Mouse (Mus musculus) heart, embryonic 12.5 days (tissue): ENCODE data around the gene Ap1m2. TPM values are rescaled to one million over a fixed set of nuclear protein-coding genes. Genes with fewer than 3 reads are reported as not detected.

Experiments used
- ATAC-seq: fragments of 200-750 bp; cut with Nextera tagmentation; 2 replicates; pipeline ENCODE4 v1.8.0; 2017; ENCODE audit warnings: moderate TSS enrichment, moderate library complexity; ENCODE audit not compliant: insufficient number of reproducible peaks, low FRiP score
- H3K27ac ChIP-seq: fragments of 300-500 bp; sonication (generic); 2 replicates; pipeline ENCODE4 v1.5.1; 2016; ENCODE audit warnings: mild to moderate bottlenecking, moderate library complexity; ENCODE audit not compliant: poor library complexity, severe bottlenecking
- H3K27me3 ChIP-seq: fragments of 300-500 bp; sonication (generic); replicated peaks from 2 replicates; pipeline ENCODE4 v1.6.1; 2016; ENCODE audit warnings: mild to moderate bottlenecking, moderate library complexity
- H3K36me3 ChIP-seq: fragments of 300-500 bp; sonication (generic); 2 replicates; pipeline ENCODE4 v1.6.1; 2016; ENCODE audit warnings: mild to moderate bottlenecking, moderate library complexity
- H3K4me1 ChIP-seq: fragments of 300-500 bp; sonication (generic); replicated peaks from 2 replicates; pipeline ENCODE4 v1.6.1; 2016; ENCODE audit warnings: mild to moderate bottlenecking
- H3K4me2 ChIP-seq: fragments of 300-500 bp; sonication (generic); 2 replicates; pipeline ENCODE4 v1.6.1; 2016; ENCODE audit warnings: mild to moderate bottlenecking, moderate library complexity
- H3K4me3 ChIP-seq: fragments of 300-500 bp; sonication (generic); 2 replicates; pipeline ENCODE4 v1.5.1; 2016; ENCODE audit warnings: mild to moderate bottlenecking
- H3K9ac ChIP-seq: fragments of 300-500 bp; sonication (generic); 2 replicates; pipeline ENCODE4 v1.6.1; 2016; ENCODE audit warnings: mild to moderate bottlenecking, moderate library complexity
- H3K9me3 ChIP-seq: fragments of 300-500 bp; sonication (generic); replicated peaks from 2 replicates; pipeline ENCODE4 v1.6.1; 2016; ENCODE audit warnings: mild to moderate bottlenecking, moderate library complexity
- WGBS: fragments of 180-500 bp; shearing (Covaris S2); methylation state at CpG from one replicate; pipeline ENCODE4 v1.1.7; 2016; 5-methylcytosine and 5-hydroxymethylcytosine counted together
- polyA plus RNA-seq: library from polyadenylated mRNA; unstranded; fragments of >200 nt; fragmentation: Nextera tagmentation; extraction: Ambion mirVana; gene quantifications from 2 replicates; pipeline ENCODE4 v1.2.1, GENCODE M21; 2016

Ap1m2 gene
- polyA plus RNA-seq, 1 experiment from 2014 or later = 0.23 TPM

DNA sequence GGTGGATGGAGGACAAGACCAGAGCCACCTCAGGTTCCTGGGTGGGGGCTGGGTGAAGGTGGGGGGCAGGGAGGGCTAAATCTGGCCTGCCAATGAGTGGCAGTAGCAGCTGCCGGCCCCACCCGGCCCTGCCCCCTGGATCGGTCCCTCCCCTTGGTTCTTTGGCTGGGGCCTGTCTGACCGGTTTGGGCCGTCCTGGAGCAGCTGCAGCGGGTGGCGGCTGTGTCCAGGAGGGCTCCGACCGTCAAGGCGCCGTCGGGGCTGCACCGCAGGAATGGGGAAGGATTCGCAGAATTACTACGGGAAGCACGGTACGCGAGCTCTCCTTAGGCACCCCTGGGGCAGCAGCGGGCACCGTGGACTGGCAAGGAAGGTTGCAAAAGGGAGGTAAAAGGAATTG is 25.5 kb upstream of the Ap1m2 start:
- Histone ChIP-seq H3K27ac (no peak overlapping the region), H3K4me2 (peak overlapping the region; percentile 69), H3K4me1 (peaks cover 42% of the 10 kb centered on the region), H3K36me3 (peaks cover 22% of the 10 kb centered on the region), H3K27me3 (no peaks in the 10 kb centered on the region), H3K4me3 (peak overlapping the region; percentile 43), H3K9ac (peak overlapping the region; percentile 73), H3K9me3 (no peaks in the 10 kb centered on the region)
- peak; percentile 49; the same call in 1 of the 2 replicates for ATAC-seq
- WGBS = 17% methylated on average over 20 of the region's 20 CpGs

DNA sequence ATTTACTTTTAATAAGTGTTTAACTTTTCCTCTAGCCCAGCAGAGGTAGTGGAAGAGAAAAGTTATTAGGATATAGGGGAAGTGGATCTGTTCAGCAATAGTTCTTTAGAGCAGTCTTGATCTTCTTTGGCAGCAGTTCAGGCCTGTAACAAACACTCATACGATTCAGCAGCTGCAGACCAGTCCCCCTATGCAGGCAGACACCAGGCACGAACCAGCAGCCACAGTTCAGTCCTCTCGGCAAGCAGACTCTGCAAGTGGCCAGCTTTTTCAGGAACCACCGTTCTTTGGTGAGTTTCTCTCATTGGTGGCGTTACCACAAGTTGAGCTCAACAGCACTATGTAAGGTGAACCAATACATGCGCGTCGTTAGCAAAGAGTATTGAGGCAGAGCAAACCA is 24.4 kb upstream of the Ap1m2 start:
- H3K9me3 ChIP-seq = no peaks in the 10 kb centered on the region
- no peak overlapping the region for H3K4me3 ChIP-seq
- no peak overlapping the region for H3K4me2 ChIP-seq
- H3K27ac ChIP-seq = no peak overlapping the region
- ATAC-seq = no peak
- peaks cover 54% of the 10 kb centered on the region for H3K4me1 ChIP-seq
- H3K27me3 ChIP-seq = no peaks in the 10 kb centered on the region
- 84% methylated on average over 8 of the region's 8 CpGs for WGBS
- peaks cover 10% of the 10 kb centered on the region; the same call in 1 of the 2 replicates for H3K36me3 ChIP-seq
- H3K9ac ChIP-seq = no peak overlapping the region

GRCm38 (mm10) chr9:21335391-21335790 is 23.3 kb upstream of the Ap1m2 start:
- no peak overlapping the region for H3K9ac ChIP-seq

DNA sequence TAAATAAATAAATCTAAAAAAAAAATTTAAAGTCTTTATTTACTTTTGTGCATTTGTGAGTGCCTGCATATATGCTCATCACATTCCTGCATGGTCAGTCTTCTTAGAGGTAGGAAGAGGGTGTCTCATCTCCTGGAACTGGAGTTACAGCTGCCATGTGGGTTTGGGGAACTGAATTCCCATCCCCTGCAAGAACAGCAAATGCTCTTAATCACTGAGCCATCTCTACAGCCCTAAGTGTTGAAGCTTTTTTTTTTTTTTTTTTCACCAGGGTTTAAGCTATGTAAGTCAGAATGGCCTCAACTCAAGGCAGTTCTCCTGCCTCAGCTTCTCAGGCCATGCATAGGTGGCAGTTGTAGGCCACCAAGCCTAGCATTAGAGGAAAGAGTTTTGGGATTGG is 22.6 kb upstream of the Ap1m2 start:
- no peaks in the 10 kb centered on the region for H3K9me3 ChIP-seq
- ATAC-seq = no peak
- no peak overlapping the region for H3K27ac ChIP-seq
- H3K36me3 ChIP-seq = 0 out of 2 replicates have a peak, but pooled peaks cover 4% of the 10 kb centered on the region
- peaks cover 56% of the 10 kb centered on the region for H3K4me1 ChIP-seq
- H3K4me2 ChIP-seq = no peak overlapping the region
- H3K9ac ChIP-seq = no peak overlapping the region
- no peaks in the 10 kb centered on the region for H3K27me3 ChIP-seq
- no peak overlapping the region for H3K4me3 ChIP-seq

More at GRCm38 (mm10) chr9:21335391-21335790, 23.3 kb upstream of the Ap1m2 start:
- 35% methylated on average over 4 of the region's 4 CpGs for WGBS
- Histone ChIP-seq H3K27me3 (no peaks in the 10 kb centered on the region), H3K4me3 (no peak overlapping the region), H3K4me1 (peaks cover 53% of the 10 kb centered on the region), H3K4me2 (no peak overlapping the region), H3K36me3 (0 out of 2 replicates have a peak, but pooled peaks cover 4% of the 10 kb centered on the region), H3K9me3 (no peaks in the 10 kb centered on the region), H3K27ac (peak overlapping the region; percentile 19; the same call in 1 of the 2 replicates)
- no peak for ATAC-seq

GRCm38 (mm10) chr9:21333523-21333922 is 21.4 kb upstream of the Ap1m2 start:
- no peak overlapping the region for H3K27ac ChIP-seq
- no peak overlapping the region for H3K4me3 ChIP-seq
- 90% methylated on average over 1 of the region's 1 CpGs for WGBS
- H3K4me2 ChIP-seq = no peak overlapping the region
- H3K27me3 ChIP-seq = no peaks in the 10 kb centered on the region
- no peaks in the 10 kb centered on the region for H3K9me3 ChIP-seq
- H3K4me1 ChIP-seq = peaks cover 65% of the 10 kb centered on the region
- no peak overlapping the region for H3K9ac ChIP-seq
- no peaks in the 10 kb centered on the region for H3K36me3 ChIP-seq
- no peak for ATAC-seq

- Histone ChIP-seq H3K36me3 (no peaks in the 10 kb centered on the region), H3K27ac (no peak overlapping the region), H3K27me3 (no peaks in the 10 kb centered on the region), H3K4me2 (no peak overlapping the region), H3K9me3 (no peaks in the 10 kb centered on the region), H3K4me3 (no peak overlapping the region), H3K9ac (0 out of 2 replicates have a peak overlapping the region, but pooled peaks have one; percentile 1), H3K4me1 (peaks cover 66% of the 10 kb centered on the region)
- ATAC-seq = no peak
- WGBS = 36% methylated on average over 9 of the region's 9 CpGs
Measured at GRCm38 (mm10) chr9:21332161-21333061, 20.3 kb upstream of the Ap1m2 start.

DNA sequence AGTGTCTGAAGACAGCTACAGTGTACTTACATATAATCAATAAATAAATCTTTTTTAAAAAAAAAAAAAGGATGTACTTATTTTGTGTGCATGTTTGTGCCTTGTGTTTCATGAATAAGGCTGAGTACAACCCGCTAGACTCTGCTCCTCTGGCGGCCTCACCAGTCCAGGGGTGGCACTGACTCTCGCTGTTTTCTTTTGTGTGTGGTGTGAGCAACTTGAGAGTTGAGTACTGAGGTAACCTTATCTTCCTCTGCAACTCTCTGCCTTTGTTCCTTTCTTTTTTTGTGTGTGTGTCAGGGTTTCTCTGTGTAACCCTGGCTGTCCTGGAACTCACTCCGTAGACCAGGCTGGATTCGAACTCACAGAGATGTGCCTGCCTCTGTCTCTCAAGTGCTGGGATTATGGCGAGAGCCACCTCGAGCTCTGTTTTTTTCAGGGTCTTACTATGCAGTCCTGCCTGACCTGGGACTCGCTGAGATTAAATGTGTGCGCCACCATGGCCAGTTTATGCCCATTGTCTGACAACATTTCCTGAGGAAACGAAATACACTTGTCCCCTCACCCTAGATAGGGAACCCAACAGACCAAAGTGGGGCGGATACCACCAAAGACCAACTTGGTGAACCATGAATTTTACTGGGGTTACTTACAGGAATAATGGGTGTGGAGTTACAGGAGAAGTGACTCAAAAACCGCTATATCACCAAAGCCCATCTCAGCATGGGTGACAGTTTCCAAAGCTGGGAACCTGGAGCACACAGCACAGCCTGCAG is 19.4 kb upstream of the Ap1m2 start:
- Histone ChIP-seq H3K4me1 (peaks cover 65% of the 10 kb centered on the region), H3K27ac (0 out of 2 replicates have a peak overlapping the region, but pooled peaks have one; percentile 5), H3K4me2 (no peak overlapping the region), H3K9ac (no peak overlapping the region), H3K36me3 (no peaks in the 10 kb centered on the region), H3K4me3 (no peak overlapping the region), H3K9me3 (no peaks in the 10 kb centered on the region), H3K27me3 (no peaks in the 10 kb centered on the region)
- no peak for ATAC-seq
- WGBS = 73% methylated on average over 12 of the region's 12 CpGs

DNA sequence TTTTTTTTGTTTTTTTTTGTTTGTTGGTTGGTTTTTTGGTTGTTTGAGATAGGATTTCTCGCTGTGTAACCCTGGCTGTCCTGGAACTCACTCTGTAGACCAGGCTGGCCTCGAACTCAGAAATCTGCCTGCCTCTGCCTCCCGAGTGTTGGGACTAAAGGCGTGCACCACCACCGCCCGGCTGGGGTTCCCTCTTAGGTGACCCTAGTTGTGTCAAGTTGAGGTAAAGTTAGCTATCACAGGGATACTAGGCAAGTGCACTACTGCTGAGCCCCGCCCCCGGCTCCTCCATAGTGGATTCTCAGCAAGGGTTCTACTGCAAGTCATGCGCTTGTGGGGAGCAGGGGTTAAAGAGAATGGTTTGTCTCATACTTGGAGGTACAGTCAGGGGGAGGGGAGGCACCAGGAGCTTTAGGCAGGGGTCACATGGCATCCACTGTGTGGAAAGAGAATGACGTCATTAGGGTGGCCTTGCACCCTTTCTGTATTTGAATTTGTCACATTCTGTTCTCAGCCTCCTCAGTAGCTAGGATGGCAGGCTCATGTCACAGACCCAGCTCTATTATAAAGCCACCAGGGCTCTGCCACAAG is 17.7 kb upstream of the Ap1m2 start:
- H3K9ac ChIP-seq = no peak overlapping the region
- no peak overlapping the region for H3K4me3 ChIP-seq
- peaks cover 58% of the 10 kb centered on the region for H3K4me1 ChIP-seq
- peaks cover 8% of the 10 kb centered on the region for H3K36me3 ChIP-seq
- WGBS = 90% methylated on average over 10 of the region's 10 CpGs
- no peaks in the 10 kb centered on the region for H3K9me3 ChIP-seq
- no peak for ATAC-seq
- no peaks in the 10 kb centered on the region for H3K27me3 ChIP-seq
- H3K27ac ChIP-seq = peak overlapping the region; percentile 74
- H3K4me2 ChIP-seq = 0 out of 2 replicates have a peak overlapping the region, but pooled peaks have one; percentile 22

- Histone ChIP-seq H3K9ac (no peak overlapping the region), H3K4me1 (peaks cover 62% of the 10 kb centered on the region), H3K27me3 (no peaks in the 10 kb centered on the region), H3K27ac (peak overlapping the region; percentile 53), H3K9me3 (no peaks in the 10 kb centered on the region), H3K36me3 (peaks cover 15% of the 10 kb centered on the region), H3K4me2 (no peak overlapping the region), H3K4me3 (no peak overlapping the region)
- ATAC-seq = no peak
- WGBS = 22% methylated on average over 4 of the region's 5 CpGs
Measured at GRCm38 (mm10) chr9:21329041-21329440, 16.9 kb upstream of the Ap1m2 start.

DNA sequence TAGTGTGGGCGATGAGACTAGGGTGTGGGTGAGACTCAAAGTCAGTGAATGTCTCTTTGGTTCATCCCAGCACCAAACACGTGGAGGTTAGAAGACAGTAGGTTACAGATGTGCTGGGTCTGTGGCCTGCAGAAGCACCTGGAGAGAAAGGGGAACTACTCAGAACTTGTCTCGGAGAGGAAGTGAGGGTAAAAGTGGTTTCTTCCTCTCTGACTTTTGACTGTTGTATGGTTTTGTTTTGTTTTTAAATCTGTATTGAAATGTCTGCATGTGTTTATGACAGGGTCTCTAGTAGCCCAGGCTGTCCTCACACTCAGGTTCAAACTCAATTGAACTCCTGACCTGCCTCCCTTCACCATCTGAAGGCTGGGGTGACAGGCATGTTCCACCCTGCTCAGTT is 15.9 kb upstream of the Ap1m2 start:
- Histone ChIP-seq H3K4me1 (peaks cover 58% of the 10 kb centered on the region), H3K4me3 (no peak overlapping the region), H3K4me2 (no peak overlapping the region), H3K27me3 (no peaks in the 10 kb centered on the region), H3K36me3 (peaks cover 15% of the 10 kb centered on the region), H3K9me3 (no peaks in the 10 kb centered on the region), H3K27ac (no peak overlapping the region), H3K9ac (no peak overlapping the region)
- no peak for ATAC-seq
- WGBS = 78% methylated on average over 3 of the region's 3 CpGs

GRCm38 (mm10) chr9:21327569-21327968 is 15.4 kb upstream of the Ap1m2 start:
- Histone ChIP-seq H3K9ac (no peak overlapping the region), H3K36me3 (peaks cover 15% of the 10 kb centered on the region), H3K4me3 (no peak overlapping the region), H3K9me3 (no peaks in the 10 kb centered on the region), H3K4me1 (peaks cover 56% of the 10 kb centered on the region), H3K27me3 (no peaks in the 10 kb centered on the region), H3K4me2 (no peak overlapping the region), H3K27ac (no peak overlapping the region)
- ATAC-seq = no peak
- 84% methylated on average over 3 of the region's 3 CpGs for WGBS
